Mouse (Mus musculus) lung, postnatal 0 days (tissue): ENCODE results near the gene Gata3.

Experiments
- CTCF ChIP-seq: IDR thresholded peaks from 2 replicates; pipeline ENCODE4 v1.5.1; 2016; ENCODE audit warnings: antibody characterized with exemption, mild to moderate bottlenecking
- EP300 ChIP-seq: IDR thresholded peaks from 2 replicates; pipeline ENCODE4 v1.6.1; 2016; ENCODE audit warnings: antibody characterized with exemption, mild to moderate bottlenecking, control low read depth

DNA sequence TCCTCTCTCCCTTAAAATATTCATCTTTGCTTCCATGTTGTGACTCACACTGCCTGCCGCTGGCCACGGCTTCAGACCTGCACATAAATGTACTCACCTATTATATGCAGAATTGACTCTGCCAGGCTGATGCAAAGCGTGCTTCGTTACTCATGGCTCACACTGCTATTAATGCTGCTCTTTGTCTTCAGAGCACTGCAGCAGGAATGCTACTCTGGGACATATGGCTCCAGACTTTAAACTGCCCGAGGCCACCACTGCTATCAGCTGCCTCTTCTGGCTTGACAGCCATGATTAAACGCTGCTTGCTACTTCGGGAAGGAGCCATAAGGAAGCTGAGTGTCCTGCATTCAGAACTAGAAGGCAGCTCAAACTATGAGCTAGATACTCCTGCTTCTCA, 54.6 kb downstream of the Gata3 start:
- no peak for TF ChIP-seq CTCF
- TF ChIP-seq EP300 = no peak
